Mouse (Mus musculus) cortical plate, adult 2 months (tissue): ENCODE results near the gene Iqcc.

Experiments
- CTCF ChIP-seq: fragments of 200-500 bp; IDR thresholded peaks from 2 replicates; pipeline ENCODE4 v1.5.1; 2011; ENCODE audit warnings: mild to moderate bottlenecking, control low read depth, low read length; ENCODE audit not compliant: insufficient read depth; ENCODE audit errors: extremely low read depth
- POLR2A ChIP-seq: fragments of 200-500 bp; IDR thresholded peaks from 2 replicates; pipeline ENCODE4 v1.6.1; 2011; ENCODE audit warnings: mild to moderate bottlenecking, low read length, control low read depth; ENCODE audit not compliant: insufficient read depth; ENCODE audit errors: extremely low read depth

- TF ChIP-seq CTCF (no peak), POLR2A (no peak)
Observed at GRCm38 (mm10) chr4:129614093-129614492, 4.8 kb downstream of the Iqcc start, which contains the start of gene Dcdc2b.
